Mouse (Mus musculus) forebrain, embryonic 15.5 days (tissue): ENCODE measurements at regions not wholly inside any gene's neighbourhood (a gene's known extent, or its start where the extent isn't known, plus 50 kb on each side); places are given as distances from the start of the nearest gene placed in this dataset.

Experiments
- ATAC-seq: fragments of 200-750 bp; cut with Nextera tagmentation; replicated peaks from 2 replicates; pipeline ENCODE4 v1.8.0; 2017; ENCODE audit warnings: mild to moderate bottlenecking, moderate TSS enrichment, moderate library complexity
- H3K27ac ChIP-seq: fragments of 300-500 bp; sonication (generic); replicated peaks from 2 replicates; pipeline ENCODE4 v1.5.1; 2015; ENCODE audit warnings: mild to moderate bottlenecking, inconsistent platforms
- H3K27me3 ChIP-seq: fragments of 300-500 bp; sonication (generic); 2 replicates; pipeline ENCODE4 v1.6.1; 2015; ENCODE audit warnings: inconsistent platforms
- H3K36me3 ChIP-seq: fragments of 300-500 bp; sonication (generic); 2 replicates; pipeline ENCODE4 v1.6.1; 2015; ENCODE audit warnings: mild to moderate bottlenecking, inconsistent platforms
- H3K4me1 ChIP-seq: fragments of 300-500 bp; sonication (generic); 2 replicates; pipeline ENCODE4 v1.6.1; 2015; ENCODE audit warnings: inconsistent platforms
- H3K4me2 ChIP-seq: fragments of 300-500 bp; sonication (generic); replicated peaks from 2 replicates; pipeline ENCODE4 v1.6.1; 2015; ENCODE audit warnings: mild to moderate bottlenecking, inconsistent platforms
- H3K4me3 ChIP-seq: fragments of 300-500 bp; sonication (generic); 2 replicates; pipeline ENCODE4 v1.5.1; 2015; ENCODE audit warnings: mild to moderate bottlenecking, inconsistent platforms
- H3K9ac ChIP-seq: fragments of 300-500 bp; sonication (generic); replicated peaks from 2 replicates; pipeline ENCODE4 v1.6.1; 2015; ENCODE audit warnings: mild to moderate bottlenecking, inconsistent platforms
- H3K9me3 ChIP-seq: fragments of 300-500 bp; sonication (generic); 2 replicates; pipeline ENCODE4 v1.6.1; 2016; ENCODE audit warnings: inconsistent platforms
- WGBS: fragments of 180-500 bp; shearing (Covaris S2); methylation state at CpG from one replicate; pipeline ENCODE4 v1.1.7; 2015; ENCODE audit warnings: mixed read lengths; 5-methylcytosine and 5-hydroxymethylcytosine counted together

- no peak overlapping the region for H3K4me2 ChIP-seq
- H3K27me3 ChIP-seq, result no peaks in the 10 kb centered on the region
- 88% methylated on average over 1 of the region's 1 CpGs for WGBS
- H3K9ac ChIP-seq, result no peak overlapping the region
- H3K4me3 ChIP-seq, result no peak overlapping the region
- H3K27ac ChIP-seq, result no peak overlapping the region
- H3K9me3 ChIP-seq, result no peaks in the 10 kb centered on the region
- H3K4me1 ChIP-seq, result no peaks in the 10 kb centered on the region
- H3K36me3 ChIP-seq, result no peaks in the 10 kb centered on the region
- ATAC-seq, result peak; percentile 57; the same call in 1 of the 2 replicates
These were observed 1680.2 kb downstream of the Kcnt2 start for GRCm38 (mm10) chr1:141926194-141926593.

GRCm38 (mm10) chr1:141926804-141927203, 1680.8 kb downstream of the Kcnt2 start:
- Histone ChIP-seq H3K4me2 (no peak overlapping the region), H3K36me3 (no peaks in the 10 kb centered on the region), H3K9me3 (no peaks in the 10 kb centered on the region), H3K9ac (no peak overlapping the region), H3K27me3 (no peaks in the 10 kb centered on the region), H3K4me1 (no peaks in the 10 kb centered on the region), H3K27ac (no peak overlapping the region), H3K4me3 (no peak overlapping the region)
- ATAC-seq, result no peak
- WGBS, result 68% methylated on average over 4 of the region's 4 CpGs

- ATAC-seq, result no peak
- no peak overlapping the region for H3K27ac ChIP-seq
These were observed 1692.4 kb upstream of the B3galt2 start for GRCm38 (mm10) chr1:141948055-141948454.

GRCm38 (mm10) chr1:141954323-141954867, 1686.1 kb upstream of the B3galt2 start:
- Histone ChIP-seq H3K9me3 (no peaks in the 10 kb centered on the region), H3K4me2 (no peak overlapping the region), H3K36me3 (no peaks in the 10 kb centered on the region), H3K27me3 (no peaks in the 10 kb centered on the region), H3K4me3 (no peak overlapping the region), H3K4me1 (no peaks in the 10 kb centered on the region), H3K9ac (no peak overlapping the region), H3K27ac (no peak overlapping the region)
- no peak for ATAC-seq
- 76% methylated on average over 2 of the region's 2 CpGs for WGBS

More at GRCm38 (mm10) chr1:141948055-141948454, 1692.4 kb upstream of the B3galt2 start:
- H3K36me3 ChIP-seq, result no peaks in the 10 kb centered on the region
- no peaks in the 10 kb centered on the region for H3K4me1 ChIP-seq
- no peaks in the 10 kb centered on the region for H3K27me3 ChIP-seq
- no peaks in the 10 kb centered on the region for H3K9me3 ChIP-seq
- 95% methylated on average over 1 of the region's 1 CpGs for WGBS
- no peak overlapping the region for H3K4me2 ChIP-seq
- no peak overlapping the region for H3K4me3 ChIP-seq
- no peak overlapping the region for H3K9ac ChIP-seq

GRCm38 (mm10) chr1:141961743-141962142, 1678.7 kb upstream of the B3galt2 start:
- Histone ChIP-seq H3K4me3 (no peak overlapping the region), H3K9ac (no peak overlapping the region), H3K27ac (no peak overlapping the region), H3K4me1 (no peaks in the 10 kb centered on the region), H3K27me3 (no peaks in the 10 kb centered on the region), H3K4me2 (no peak overlapping the region), H3K36me3 (no peaks in the 10 kb centered on the region), H3K9me3 (no peaks in the 10 kb centered on the region)
- WGBS, result under 1% methylated on average over 2 of the region's 2 CpGs
- no peak for ATAC-seq

GRCm38 (mm10) chr1:141968133-141968532, 1672.3 kb upstream of the B3galt2 start:
- H3K36me3 ChIP-seq, result no peaks in the 10 kb centered on the region
- no peak for ATAC-seq
- H3K4me3 ChIP-seq, result no peak overlapping the region
- no peaks in the 10 kb centered on the region for H3K4me1 ChIP-seq
- H3K27me3 ChIP-seq, result no peaks in the 10 kb centered on the region
- 0 out of 2 replicates have a peak overlapping the region, but pooled peaks have one; percentile 37 for H3K27ac ChIP-seq
- 34% methylated on average over 5 of the region's 5 CpGs for WGBS
- no peak overlapping the region for H3K4me2 ChIP-seq
- H3K9ac ChIP-seq, result no peak overlapping the region
- no peaks in the 10 kb centered on the region for H3K9me3 ChIP-seq

GRCm38 (mm10) chr1:141974329-141974728, 1666.1 kb upstream of the B3galt2 start:
- H3K4me1 ChIP-seq, result no peaks in the 10 kb centered on the region
- H3K9ac ChIP-seq, result no peak overlapping the region
- no peaks in the 10 kb centered on the region for H3K9me3 ChIP-seq
- H3K4me2 ChIP-seq, result no peak overlapping the region
- H3K36me3 ChIP-seq, result no peaks in the 10 kb centered on the region
- H3K27ac ChIP-seq, result no peak overlapping the region
- H3K4me3 ChIP-seq, result no peak overlapping the region
- H3K27me3 ChIP-seq, result no peaks in the 10 kb centered on the region
- ATAC-seq, result no peak

GRCm38 (mm10) chr1:141999769-142000168, 1640.7 kb upstream of the B3galt2 start:
- H3K9ac ChIP-seq, result no peak overlapping the region
- no peak overlapping the region for H3K4me3 ChIP-seq
- no peak for ATAC-seq
- H3K27me3 ChIP-seq, result no peaks in the 10 kb centered on the region
- H3K4me2 ChIP-seq, result no peak overlapping the region
- no peaks in the 10 kb centered on the region for H3K4me1 ChIP-seq
- no peak overlapping the region for H3K27ac ChIP-seq
- no peaks in the 10 kb centered on the region for H3K9me3 ChIP-seq
- H3K36me3 ChIP-seq, result no peaks in the 10 kb centered on the region

- H3K4me1 ChIP-seq, result no peaks in the 10 kb centered on the region
- H3K4me2 ChIP-seq, result no peak overlapping the region
- H3K9ac ChIP-seq, result no peak overlapping the region
- 84% methylated on average over 4 of the region's 4 CpGs for WGBS
- no peaks in the 10 kb centered on the region for H3K36me3 ChIP-seq
- no peak overlapping the region for H3K27ac ChIP-seq
- H3K4me3 ChIP-seq, result no peak overlapping the region
- no peak for ATAC-seq
- H3K9me3 ChIP-seq, result no peaks in the 10 kb centered on the region
- H3K27me3 ChIP-seq, result no peaks in the 10 kb centered on the region
These were observed 1640.1 kb upstream of the B3galt2 start for GRCm38 (mm10) chr1:142000335-142000734.

GRCm38 (mm10) chr1:142006316-142006715, 1634.1 kb upstream of the B3galt2 start:
- no peak overlapping the region for H3K4me3 ChIP-seq
- H3K27ac ChIP-seq, result no peak overlapping the region
- WGBS, result 59% methylated on average over 1 of the region's 1 CpGs
- no peaks in the 10 kb centered on the region for H3K4me1 ChIP-seq
- H3K27me3 ChIP-seq, result no peaks in the 10 kb centered on the region
- no peaks in the 10 kb centered on the region for H3K9me3 ChIP-seq
- H3K9ac ChIP-seq, result no peak overlapping the region
- H3K36me3 ChIP-seq, result no peaks in the 10 kb centered on the region
- H3K4me2 ChIP-seq, result no peak overlapping the region
- ATAC-seq, result no peak

- no peak overlapping the region for H3K4me3 ChIP-seq
- no peak for ATAC-seq
These were observed 1597.7 kb upstream of the B3galt2 start for GRCm38 (mm10) chr1:142042751-142043150.

GRCm38 (mm10) chr1:142055207-142055606, 1585.3 kb upstream of the B3galt2 start:
- Histone ChIP-seq H3K36me3 (no peaks in the 10 kb centered on the region), H3K4me1 (no peaks in the 10 kb centered on the region), H3K4me3 (no peak overlapping the region), H3K27me3 (no peaks in the 10 kb centered on the region), H3K9ac (no peak overlapping the region), H3K9me3 (no peaks in the 10 kb centered on the region), H3K27ac (no peak overlapping the region), H3K4me2 (no peak overlapping the region)
- ATAC-seq, result no peak

More at GRCm38 (mm10) chr1:142042751-142043150, 1597.7 kb upstream of the B3galt2 start:
- H3K27ac ChIP-seq, result no peak overlapping the region
- no peaks in the 10 kb centered on the region for H3K27me3 ChIP-seq
- no peak overlapping the region for H3K9ac ChIP-seq
- no peaks in the 10 kb centered on the region for H3K4me1 ChIP-seq
- WGBS, result 69% methylated on average over 2 of the region's 2 CpGs
- H3K9me3 ChIP-seq, result no peaks in the 10 kb centered on the region
- H3K36me3 ChIP-seq, result no peaks in the 10 kb centered on the region
- H3K4me2 ChIP-seq, result no peak overlapping the region
